Mouse (Mus musculus): ENCODE measurements around the gene Gm21719. TPM values are rescaled to one million over a fixed set of nuclear protein-coding genes. Genes with fewer than 3 reads are reported as not detected.
"Not testable (repeated sequence)": the region's sequence is repeated elsewhere in the genome, so short reads cannot be mapped to it uniquely, and the experiment has no call there.

The Gm21719 gene
- polyA plus RNA-seq (2015; fragmentation: Nextera tagmentation; extraction: Ambion mirVana) = not detected in 2 replicates

- not testable (repeated sequence) for H3K27ac ChIP-seq; H3K36me3 ChIP-seq; H3K4me1 ChIP-seq; H3K27me3 ChIP-seq; H3K9me3 ChIP-seq; ATAC-seq (ENCODE audit: low FRiP score, low read depth); H3K4me3 ChIP-seq; H3K4me2 ChIP-seq (replicated peaks); H3K9ac ChIP-seq
- WGBS = 88% methylated on average over 1 of the region's 1 CpGs
These were observed at the start of gene Gm21719 for GRCm38 (mm10) chrY:6682772-6683171. Gene Gm21719 (minus strand): TSS chrY:6682872.

Other genes with a start within 250 kb of the Gm21719 start
- gene Gm28919, start 99.3 kb downstream of the Gm21719 start, polyA plus RNA-seq (2015; fragmentation: Nextera tagmentation; extraction: Ambion mirVana) = not detected in 2 replicates
- not detected in 2 replicates for gene Gm20830, start 235.4 kb upstream of the Gm21719 start, polyA plus RNA-seq (2015; fragmentation: Nextera tagmentation; extraction: Ambion mirVana)

All from limb, embryonic 13.5 days (tissue).